Mouse (Mus musculus): ENCODE measurements at regions not wholly inside any gene's neighbourhood (a gene's known extent, or its start where the extent isn't known, plus 50 kb on each side); places are given as distances from the start of the nearest gene placed in this dataset.

DNA sequence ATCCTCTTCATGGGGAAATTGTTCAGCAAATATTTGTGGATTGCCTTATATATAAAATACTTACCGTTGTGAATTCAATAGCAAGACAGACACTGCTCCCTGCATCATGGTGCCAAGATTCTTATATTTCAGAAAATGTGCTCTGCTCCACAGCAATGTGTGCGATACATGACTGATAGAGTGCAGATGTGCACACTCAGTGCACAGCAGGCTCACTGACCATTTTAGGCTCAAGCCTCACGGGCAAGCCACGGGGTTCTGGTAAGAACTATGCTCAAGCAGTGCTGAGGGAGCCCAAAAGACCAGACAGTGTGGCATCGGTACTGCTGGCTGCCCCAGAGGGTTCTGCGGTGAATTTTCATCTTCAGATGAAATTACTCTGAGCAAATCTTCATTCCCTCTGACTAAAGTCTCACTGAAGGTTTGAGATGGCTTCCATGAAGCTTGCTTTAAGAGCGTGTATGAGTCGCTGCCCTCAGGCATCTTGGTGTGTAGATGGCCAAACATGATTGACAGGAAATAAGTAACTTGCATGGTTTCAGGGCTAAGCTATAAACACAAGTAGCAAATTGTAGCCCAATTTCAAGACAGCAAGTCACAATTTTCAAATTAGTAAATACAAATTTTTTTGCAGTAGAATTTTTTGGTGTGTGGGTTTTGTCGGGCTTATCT is 92.4 kb downstream of the Fam76b start:
- ATAC-seq (ENCODE audit: low FRiP score) (no peak), DNase-seq (ENCODE audit: low spot score) (no peak)
- Histone ChIP-seq H3K27me3 (ENCODE audit: control insufficient read depth, insufficient read depth, low read length) (no peaks in the 10 kb centered on the region), H3K36me3 (ENCODE audit: control insufficient read depth, insufficient read depth, low read length) (no peaks in the 10 kb centered on the region), H3K9me3 (ENCODE audit: control insufficient read depth, low read length) (no peaks in the 10 kb centered on the region), H3K4me2 (replicated peaks; ENCODE audit: low read depth, low read length) (no peak overlapping the region), H3K9ac (ENCODE audit: low read depth, low read length) (no peak overlapping the region), H3K4me3 (ENCODE audit: low read depth, low read length) (no peak overlapping the region), H3K27ac (ENCODE audit: low read depth, low read length) (no peak overlapping the region), H3K4me1 (replicated peaks; ENCODE audit: control insufficient read depth, insufficient read depth, low read length) (no peaks in the 10 kb centered on the region)
- WGBS = 81% methylated on average over 9 of the region's 9 CpGs

DNA sequence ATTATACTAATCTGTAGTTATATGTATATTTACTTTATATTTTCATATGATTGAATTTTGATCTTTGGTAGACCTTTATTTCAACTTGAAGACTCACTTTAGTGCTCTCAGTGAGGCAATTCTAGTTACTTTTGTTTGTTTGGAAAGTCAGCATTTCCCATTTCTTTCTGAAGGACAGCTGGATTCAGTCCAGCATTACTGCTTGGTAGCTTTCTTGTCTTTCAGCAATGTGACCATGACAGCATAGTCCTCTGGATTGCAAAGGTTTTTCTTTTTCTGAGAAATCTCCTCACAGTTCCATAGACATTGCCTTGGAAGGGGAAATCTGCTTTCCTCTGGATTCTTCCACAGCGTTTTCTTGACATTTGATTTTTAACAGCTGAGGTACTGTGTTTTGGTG is 93.1 kb downstream of the Fam76b start:
- ATAC-seq (ENCODE audit: low FRiP score) = no peak
- H3K36me3 ChIP-seq (ENCODE audit: control insufficient read depth, insufficient read depth, low read length) = no peaks in the 10 kb centered on the region

DNA sequence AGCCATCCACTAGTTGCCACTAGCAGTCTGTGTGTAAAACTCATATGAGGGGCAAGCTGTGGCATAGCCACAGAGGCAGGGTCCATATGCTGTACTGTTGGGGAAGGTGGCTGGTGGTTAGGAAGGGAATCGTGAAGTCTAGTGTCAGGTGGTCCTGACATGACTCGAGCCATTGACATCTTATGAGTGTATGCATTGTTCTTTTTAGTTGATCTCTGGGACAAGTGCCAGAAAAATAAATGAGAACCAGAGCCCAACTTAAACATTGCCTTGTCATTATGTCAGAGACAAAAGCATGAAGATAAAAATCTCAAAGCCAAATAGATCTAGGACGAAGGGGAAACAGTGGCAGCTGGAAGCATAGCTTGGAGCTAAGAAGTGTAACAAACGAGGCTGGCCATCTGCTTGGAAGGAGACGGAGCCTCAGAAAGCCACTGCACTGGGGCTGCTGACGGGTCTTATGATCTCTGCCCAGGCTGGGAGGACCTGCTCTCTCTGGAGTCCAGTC is 104.5 kb downstream of the Fam76b start:
- no peak overlapping the region for H3K27ac ChIP-seq (ENCODE audit: low read depth, low read length)
- 60% methylated on average over 6 of the region's 6 CpGs for WGBS
- H3K9me3 ChIP-seq (ENCODE audit: control insufficient read depth, low read length) = no peaks in the 10 kb centered on the region
- H3K4me1 ChIP-seq (replicated peaks; ENCODE audit: control insufficient read depth, insufficient read depth, low read length) = no peaks in the 10 kb centered on the region
- no peak overlapping the region for H3K4me3 ChIP-seq (ENCODE audit: low read depth, low read length)
- no peaks in the 10 kb centered on the region for H3K36me3 ChIP-seq (ENCODE audit: control insufficient read depth, insufficient read depth, low read length)
- no peak for DNase-seq (ENCODE audit: low spot score)
- no peaks in the 10 kb centered on the region for H3K27me3 ChIP-seq (ENCODE audit: control insufficient read depth, insufficient read depth, low read length)
- ATAC-seq (ENCODE audit: low FRiP score) = no peak
- H3K4me2 ChIP-seq (replicated peaks; ENCODE audit: low read depth, low read length) = no peak overlapping the region
- no peak overlapping the region for H3K9ac ChIP-seq (ENCODE audit: low read depth, low read length)

More for the DNA sequence above, 93.1 kb downstream of the Fam76b start:
- Histone ChIP-seq H3K9ac (ENCODE audit: low read depth, low read length) (no peak overlapping the region), H3K27ac (ENCODE audit: low read depth, low read length) (no peak overlapping the region), H3K27me3 (ENCODE audit: control insufficient read depth, insufficient read depth, low read length) (no peaks in the 10 kb centered on the region), H3K9me3 (ENCODE audit: control insufficient read depth, low read length) (no peaks in the 10 kb centered on the region), H3K4me1 (replicated peaks; ENCODE audit: control insufficient read depth, insufficient read depth, low read length) (no peaks in the 10 kb centered on the region), H3K4me3 (ENCODE audit: low read depth, low read length) (no peak overlapping the region), H3K4me2 (replicated peaks; ENCODE audit: low read depth, low read length) (no peak overlapping the region)
- no peak for DNase-seq (ENCODE audit: low spot score)
- 77% methylated on average over 1 of the region's 1 CpGs for WGBS

DNA sequence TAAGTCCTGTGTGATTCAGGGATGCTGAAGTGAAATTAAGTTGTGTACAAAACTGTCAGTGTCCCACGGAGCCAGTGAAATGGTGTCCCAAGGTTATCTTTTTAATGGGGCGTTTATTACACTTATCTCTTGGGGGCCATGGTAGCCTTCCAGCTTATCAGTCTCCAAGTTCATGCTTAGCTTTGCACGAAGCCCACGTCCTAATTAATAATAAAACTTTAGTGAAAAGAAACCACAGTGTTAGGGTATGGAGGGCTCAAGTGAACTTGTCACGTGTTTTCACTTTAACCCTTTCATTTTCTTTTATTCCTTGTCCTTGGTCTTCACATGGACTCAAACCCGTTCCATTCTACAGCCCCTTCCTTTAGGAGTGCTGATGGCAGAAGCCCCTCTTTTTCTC is 105.9 kb downstream of the Fam76b start:
- H3K4me2 ChIP-seq (replicated peaks; ENCODE audit: low read depth, low read length) = no peak overlapping the region
- 78% methylated on average over 6 of the region's 6 CpGs for WGBS
- ATAC-seq (ENCODE audit: low FRiP score) = no peak

DNA sequence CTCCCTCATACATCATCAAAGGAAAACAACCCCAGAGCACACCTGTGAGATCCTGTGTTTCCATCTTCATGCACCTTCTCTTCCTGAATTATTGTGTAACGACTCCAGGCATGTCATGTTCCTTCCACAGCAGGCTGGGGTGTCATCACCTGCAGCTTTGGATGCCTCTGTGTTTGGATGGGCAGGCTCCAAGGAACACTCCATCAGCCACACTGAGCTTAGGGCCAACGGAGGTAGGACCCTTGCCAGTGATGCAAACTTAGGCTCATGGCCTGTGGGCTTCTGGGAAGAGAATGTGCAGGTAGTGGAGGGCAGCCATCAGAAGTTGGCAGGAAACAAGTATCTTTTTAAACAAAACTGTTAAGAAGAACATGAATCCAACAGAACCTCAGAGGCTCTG is 109.8 kb downstream of the Fam76b start:
- Histone ChIP-seq H3K4me3 (ENCODE audit: low read depth, low read length) (no peak overlapping the region), H3K9me3 (ENCODE audit: control insufficient read depth, low read length) (no peaks in the 10 kb centered on the region), H3K36me3 (ENCODE audit: control insufficient read depth, insufficient read depth, low read length) (no peaks in the 10 kb centered on the region), H3K27me3 (ENCODE audit: control insufficient read depth, insufficient read depth, low read length) (no peaks in the 10 kb centered on the region), H3K27ac (ENCODE audit: low read depth, low read length) (no peak overlapping the region), H3K9ac (ENCODE audit: low read depth, low read length) (no peak overlapping the region), H3K4me2 (replicated peaks; ENCODE audit: low read depth, low read length) (no peak overlapping the region), H3K4me1 (replicated peaks; ENCODE audit: control insufficient read depth, insufficient read depth, low read length) (no peaks in the 10 kb centered on the region)
- 84% methylated on average over 2 of the region's 2 CpGs for WGBS
- no peak for ATAC-seq (ENCODE audit: low FRiP score)
- DNase-seq (ENCODE audit: low spot score) = no peak

More for the DNA sequence above, 105.9 kb downstream of the Fam76b start:
- no peaks in the 10 kb centered on the region for H3K4me1 ChIP-seq (replicated peaks; ENCODE audit: control insufficient read depth, insufficient read depth, low read length)
- no peak overlapping the region for H3K27ac ChIP-seq (ENCODE audit: low read depth, low read length)
- H3K9me3 ChIP-seq (ENCODE audit: control insufficient read depth, low read length) = no peaks in the 10 kb centered on the region
- no peaks in the 10 kb centered on the region for H3K27me3 ChIP-seq (ENCODE audit: control insufficient read depth, insufficient read depth, low read length)
- no peaks in the 10 kb centered on the region for H3K36me3 ChIP-seq (ENCODE audit: control insufficient read depth, insufficient read depth, low read length)
- no peak overlapping the region for H3K9ac ChIP-seq (ENCODE audit: low read depth, low read length)
- H3K4me3 ChIP-seq (ENCODE audit: low read depth, low read length) = no peak overlapping the region
- no peak for DNase-seq (ENCODE audit: low spot score)

DNA sequence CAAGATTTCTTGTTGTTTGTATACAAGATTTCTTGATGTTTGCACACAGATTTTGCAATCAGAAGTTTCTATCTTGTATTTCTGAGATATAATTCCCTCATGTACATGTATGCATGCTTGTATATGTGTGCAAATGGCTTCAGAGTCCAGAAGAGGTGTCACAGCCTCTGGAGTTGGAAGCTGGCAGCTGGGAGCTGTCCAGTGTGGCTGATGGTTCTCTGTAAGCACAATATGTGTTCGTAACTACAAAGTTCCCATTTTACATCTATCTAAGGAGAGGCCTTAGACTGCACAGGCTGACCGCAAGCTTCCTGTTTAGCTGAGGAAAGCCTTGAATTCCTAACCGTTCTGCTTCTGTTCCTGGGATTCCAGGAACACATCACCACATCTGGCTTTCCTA is 119.0 kb downstream of the Fam76b start:
- H3K9me3 ChIP-seq (ENCODE audit: control insufficient read depth, low read length) = no peaks in the 10 kb centered on the region

DNA sequence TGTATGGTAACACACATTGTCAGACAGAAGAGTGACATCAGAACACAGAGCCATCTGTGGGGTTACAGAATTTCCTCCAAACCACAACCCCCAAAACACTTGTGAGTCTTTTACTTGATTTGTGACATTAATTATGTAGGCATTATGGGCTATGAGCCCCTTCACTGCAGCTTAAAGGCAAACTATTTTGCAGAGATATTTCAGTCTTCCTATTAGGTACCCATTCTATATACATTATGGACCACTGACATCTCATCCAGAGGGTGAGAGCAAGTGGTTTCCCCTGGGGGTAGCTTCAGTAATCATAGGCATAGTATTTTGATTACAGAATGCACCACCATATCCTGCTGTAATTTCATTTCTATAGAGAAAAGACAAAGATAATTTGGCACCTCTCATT is 124.6 kb downstream of the Fam76b start:
- Histone ChIP-seq H3K4me3 (ENCODE audit: low read depth, low read length) (no peak overlapping the region), H3K27me3 (ENCODE audit: control insufficient read depth, insufficient read depth, low read length) (no peaks in the 10 kb centered on the region), H3K9ac (ENCODE audit: low read depth, low read length) (no peak overlapping the region), H3K36me3 (ENCODE audit: control insufficient read depth, insufficient read depth, low read length) (no peaks in the 10 kb centered on the region), H3K4me2 (replicated peaks; ENCODE audit: low read depth, low read length) (no peak overlapping the region), H3K9me3 (ENCODE audit: control insufficient read depth, low read length) (no peaks in the 10 kb centered on the region), H3K4me1 (replicated peaks; ENCODE audit: control insufficient read depth, insufficient read depth, low read length) (no peaks in the 10 kb centered on the region), H3K27ac (ENCODE audit: low read depth, low read length) (no peak overlapping the region)
- no peak for ATAC-seq (ENCODE audit: low FRiP score)
- DNase-seq (ENCODE audit: low spot score) = no peak

More for the DNA sequence above, 119.0 kb downstream of the Fam76b start:
- H3K27ac ChIP-seq (ENCODE audit: low read depth, low read length) = no peak overlapping the region
- no peak overlapping the region for H3K4me3 ChIP-seq (ENCODE audit: low read depth, low read length)
- H3K27me3 ChIP-seq (ENCODE audit: control insufficient read depth, insufficient read depth, low read length) = no peaks in the 10 kb centered on the region
- H3K36me3 ChIP-seq (ENCODE audit: control insufficient read depth, insufficient read depth, low read length) = no peaks in the 10 kb centered on the region
- WGBS = 87% methylated on average over 3 of the region's 3 CpGs
- no peak overlapping the region for H3K9ac ChIP-seq (ENCODE audit: low read depth, low read length)
- DNase-seq (ENCODE audit: low spot score) (no peak), ATAC-seq (ENCODE audit: low FRiP score) (no peak)
- no peaks in the 10 kb centered on the region for H3K4me1 ChIP-seq (replicated peaks; ENCODE audit: control insufficient read depth, insufficient read depth, low read length)
- no peak overlapping the region for H3K4me2 ChIP-seq (replicated peaks; ENCODE audit: low read depth, low read length)

DNA sequence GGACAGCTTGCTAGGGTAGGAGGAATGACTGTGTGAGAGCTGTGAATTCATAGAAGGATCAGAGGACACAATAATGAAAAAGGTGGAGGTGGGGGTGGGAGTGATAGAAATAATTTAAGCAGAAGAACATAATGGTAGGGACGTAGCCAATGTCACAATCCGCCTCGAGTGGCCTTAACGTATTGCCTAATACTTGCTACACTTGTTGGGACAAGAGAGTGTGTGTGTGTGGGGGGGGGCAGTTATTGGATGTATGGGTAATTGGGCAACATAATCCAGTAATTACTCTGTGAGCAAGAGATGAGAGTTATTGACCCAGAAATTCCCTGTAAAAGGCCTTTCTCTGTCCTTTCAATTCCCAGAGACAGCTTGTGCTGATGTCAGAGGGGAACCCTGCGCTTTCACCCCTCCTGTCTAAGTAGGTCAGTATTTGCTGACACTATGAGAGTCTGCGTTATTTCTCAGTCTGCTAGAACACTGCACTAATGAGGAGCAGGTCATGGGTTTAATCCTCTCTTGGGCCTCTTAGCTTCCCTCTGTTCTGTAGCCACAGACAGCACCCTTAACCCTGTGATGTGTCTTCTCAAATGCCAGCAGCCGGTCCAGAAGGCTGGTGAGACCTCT is 135.7 kb downstream of the Fam76b start:
- Histone ChIP-seq H3K4me2 (replicated peaks; ENCODE audit: low read depth, low read length) (no peak overlapping the region), H3K9me3 (ENCODE audit: control insufficient read depth, low read length) (no peaks in the 10 kb centered on the region), H3K27me3 (ENCODE audit: control insufficient read depth, insufficient read depth, low read length) (no peaks in the 10 kb centered on the region), H3K4me1 (replicated peaks; ENCODE audit: control insufficient read depth, insufficient read depth, low read length) (no peaks in the 10 kb centered on the region), H3K27ac (ENCODE audit: low read depth, low read length) (no peak overlapping the region), H3K36me3 (ENCODE audit: control insufficient read depth, insufficient read depth, low read length) (no peaks in the 10 kb centered on the region), H3K9ac (ENCODE audit: low read depth, low read length) (no peak overlapping the region), H3K4me3 (ENCODE audit: low read depth, low read length) (no peak overlapping the region)
- 82% methylated on average over 7 of the region's 7 CpGs for WGBS
- DNase-seq (ENCODE audit: low spot score) = no peak
- no peak for ATAC-seq (ENCODE audit: low FRiP score)

DNA sequence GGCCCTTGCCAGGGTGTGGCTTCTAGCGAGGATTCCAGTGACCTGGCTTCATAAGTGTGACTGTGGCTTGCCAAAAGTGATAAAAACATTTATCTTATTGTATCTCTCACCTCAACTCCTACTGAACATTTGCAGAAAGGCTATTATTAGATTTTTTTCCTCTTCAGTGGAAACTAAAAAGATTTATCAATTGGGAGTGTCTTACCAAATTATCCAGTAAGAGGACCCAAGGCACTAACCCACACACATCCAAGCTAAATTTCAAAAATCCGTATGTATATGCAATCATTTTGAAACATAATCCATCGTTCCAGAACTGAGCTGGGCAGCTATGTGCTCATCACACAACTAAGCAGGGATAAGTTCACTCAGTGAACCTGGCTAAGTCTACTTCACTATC is 136.3 kb downstream of the Fam76b start:
- no peaks in the 10 kb centered on the region for H3K27me3 ChIP-seq (ENCODE audit: control insufficient read depth, insufficient read depth, low read length)
- no peak overlapping the region for H3K9ac ChIP-seq (ENCODE audit: low read depth, low read length)
- H3K4me3 ChIP-seq (ENCODE audit: low read depth, low read length) = no peak overlapping the region
- H3K36me3 ChIP-seq (ENCODE audit: control insufficient read depth, insufficient read depth, low read length) = no peaks in the 10 kb centered on the region
- H3K9me3 ChIP-seq (ENCODE audit: control insufficient read depth, low read length) = no peaks in the 10 kb centered on the region
- no peak for ATAC-seq (ENCODE audit: low FRiP score)
- no peak for DNase-seq (ENCODE audit: low spot score)
- no peak overlapping the region for H3K27ac ChIP-seq (ENCODE audit: low read depth, low read length)
- H3K4me2 ChIP-seq (replicated peaks; ENCODE audit: low read depth, low read length) = no peak overlapping the region
- 86% methylated on average over 3 of the region's 3 CpGs for WGBS
- no peaks in the 10 kb centered on the region for H3K4me1 ChIP-seq (replicated peaks; ENCODE audit: control insufficient read depth, insufficient read depth, low read length)
